Mouse (Mus musculus) cerebellum, postnatal 4 days (tissue): ENCODE data around the gene Gm20388.

Experiments
- DNase-seq, 2 experiments: peaks; one replicate each; pipeline ENCODE4 v3.0.0; 2022; ENCODE audit warnings: low spot score in 2 of 2, mixed read lengths in 1 of 2

Gm20388 gene

DNA sequence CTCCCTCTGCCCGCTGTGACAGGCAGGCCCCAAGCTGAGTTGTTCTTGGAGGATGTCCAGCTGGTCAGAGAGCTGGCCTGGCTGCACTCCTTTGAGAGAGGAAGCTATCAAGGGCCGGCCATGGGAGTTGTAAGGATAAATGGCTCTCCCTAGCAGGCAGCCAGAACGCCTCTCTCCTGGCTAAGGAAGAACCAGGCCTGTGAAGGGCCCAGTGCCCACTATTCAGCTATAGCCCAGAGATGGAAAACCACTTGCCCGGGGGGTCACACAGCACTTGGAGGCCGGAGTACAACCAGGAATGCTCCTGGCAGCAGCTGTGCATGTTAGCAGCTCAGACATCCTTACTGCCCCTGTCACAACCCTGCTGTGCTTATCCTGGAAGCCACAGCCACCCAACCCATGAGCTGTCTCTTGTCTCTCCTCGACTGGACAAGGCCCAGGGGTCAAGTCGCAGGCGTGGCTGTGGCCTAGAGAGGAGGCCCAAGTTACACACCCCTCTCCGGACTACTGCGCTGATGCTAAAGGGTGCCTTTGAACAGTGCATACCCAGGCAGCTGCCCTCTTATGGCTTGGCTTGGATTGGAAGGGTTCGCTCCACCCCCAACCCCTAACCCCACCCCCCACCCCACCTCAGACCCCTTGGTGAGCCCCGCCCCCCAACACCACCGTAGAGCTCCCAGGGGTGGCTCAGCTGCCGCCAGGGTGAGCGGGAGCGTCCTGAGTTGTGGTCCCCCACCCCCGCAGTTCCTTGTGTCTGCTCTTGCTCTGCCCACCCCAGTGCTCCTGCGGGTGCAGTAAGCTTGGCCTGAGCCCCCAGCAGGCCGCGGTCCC, 593.8 kb downstream of the Gm20388 start:
- DNase-seq = peak in 1 of 2 experiments; percentile 32

DNA sequence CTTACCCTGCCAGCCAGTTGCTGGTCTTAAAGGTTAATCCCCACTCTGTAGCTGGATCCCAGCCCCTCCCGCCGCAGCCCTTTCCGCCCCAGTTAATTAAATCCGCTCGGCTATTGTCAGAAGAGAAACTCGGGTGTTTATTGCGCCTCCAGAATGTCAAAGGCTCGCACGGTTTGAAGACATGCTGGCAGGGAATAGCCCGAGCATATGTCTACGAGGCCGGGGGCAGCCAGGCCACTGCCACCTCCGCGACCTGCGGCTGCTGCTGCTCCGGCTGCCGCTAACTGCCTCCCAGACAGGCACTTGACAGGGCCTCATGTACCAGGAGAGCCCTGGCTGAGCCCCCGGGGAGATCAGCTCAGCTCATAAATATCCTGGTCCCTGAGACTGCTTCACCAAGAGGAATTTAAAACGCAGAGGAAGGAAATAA, 594.5 kb downstream of the Gm20388 start:
- peak in 1 of 2 experiments; percentile 54 for DNase-seq

DNA sequence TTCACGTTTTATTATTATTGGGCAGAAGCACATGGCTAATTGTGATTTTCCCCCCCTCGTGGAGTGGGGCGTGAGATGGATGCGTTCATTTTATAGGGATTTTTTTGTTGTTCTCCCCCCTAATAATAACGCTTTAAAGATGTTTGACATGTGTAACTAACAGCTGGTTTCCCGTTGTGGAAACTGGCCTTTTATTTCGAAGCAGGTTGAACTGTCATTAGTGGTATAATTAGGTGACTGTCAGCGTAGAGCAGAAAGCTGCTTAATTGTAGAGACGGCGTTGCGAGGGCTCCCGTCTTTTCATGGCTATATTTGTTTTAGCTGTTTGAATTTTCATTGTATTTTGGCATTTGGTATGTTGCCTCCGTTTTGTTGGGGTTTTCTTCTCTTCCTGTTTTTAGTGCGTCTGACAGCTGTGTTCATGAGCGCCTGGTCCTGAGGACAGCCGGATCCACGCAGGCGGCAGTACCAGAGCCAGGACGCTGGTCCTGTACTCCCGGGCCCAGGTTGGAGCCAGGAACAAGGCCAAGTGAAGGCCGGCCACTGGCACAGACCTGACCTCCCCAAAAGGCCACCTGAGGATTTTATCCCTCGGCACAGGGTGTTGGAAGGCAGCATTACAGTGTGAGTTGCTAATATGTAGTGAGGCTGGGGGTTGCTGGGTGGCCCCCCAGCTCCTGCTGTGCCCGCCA, 595.1 kb downstream of the Gm20388 start:
- no peak for DNase-seq

DNA sequence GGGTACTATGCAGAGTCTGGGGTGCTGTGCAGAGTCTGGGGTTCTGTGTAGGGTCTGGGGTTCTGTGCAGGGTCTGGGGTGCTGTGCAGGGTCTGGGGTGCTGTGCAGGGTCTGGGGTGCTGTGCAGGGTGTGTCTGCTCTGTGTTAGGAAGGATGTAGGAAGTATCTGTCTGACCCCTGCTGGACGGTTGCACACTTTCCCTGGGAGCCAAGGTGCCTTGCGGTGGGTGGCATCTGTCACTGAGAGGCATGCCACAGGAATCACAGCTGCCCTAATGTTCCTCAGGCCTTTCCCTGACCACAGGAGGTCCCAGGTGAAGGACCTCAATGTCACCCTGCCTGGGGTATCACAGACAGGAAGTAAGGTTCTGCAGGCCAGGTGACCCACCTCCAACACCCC, 595.9 kb downstream of the Gm20388 start:
- DNase-seq = no peak

DNA sequence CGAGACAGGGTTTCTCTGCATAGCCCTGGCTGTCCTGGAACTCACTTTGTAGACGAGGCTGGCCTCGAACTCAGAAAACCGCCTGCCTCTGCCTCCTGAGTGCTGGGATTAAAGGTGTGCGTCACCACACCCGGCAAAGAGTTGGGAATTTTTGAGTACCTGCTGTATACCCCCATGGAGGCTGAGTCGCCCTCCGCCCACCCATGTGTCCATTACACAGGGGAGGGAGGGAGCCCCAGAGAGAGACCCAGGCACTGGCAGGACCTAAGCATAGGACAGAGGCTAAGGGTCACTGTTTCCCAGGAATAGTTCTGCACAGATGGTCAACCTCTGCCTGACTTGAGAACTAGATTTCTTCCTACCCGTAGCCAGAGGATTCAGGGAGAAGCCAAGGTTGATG, 596.6 kb downstream of the Gm20388 start:
- DNase-seq = no peak

DNA sequence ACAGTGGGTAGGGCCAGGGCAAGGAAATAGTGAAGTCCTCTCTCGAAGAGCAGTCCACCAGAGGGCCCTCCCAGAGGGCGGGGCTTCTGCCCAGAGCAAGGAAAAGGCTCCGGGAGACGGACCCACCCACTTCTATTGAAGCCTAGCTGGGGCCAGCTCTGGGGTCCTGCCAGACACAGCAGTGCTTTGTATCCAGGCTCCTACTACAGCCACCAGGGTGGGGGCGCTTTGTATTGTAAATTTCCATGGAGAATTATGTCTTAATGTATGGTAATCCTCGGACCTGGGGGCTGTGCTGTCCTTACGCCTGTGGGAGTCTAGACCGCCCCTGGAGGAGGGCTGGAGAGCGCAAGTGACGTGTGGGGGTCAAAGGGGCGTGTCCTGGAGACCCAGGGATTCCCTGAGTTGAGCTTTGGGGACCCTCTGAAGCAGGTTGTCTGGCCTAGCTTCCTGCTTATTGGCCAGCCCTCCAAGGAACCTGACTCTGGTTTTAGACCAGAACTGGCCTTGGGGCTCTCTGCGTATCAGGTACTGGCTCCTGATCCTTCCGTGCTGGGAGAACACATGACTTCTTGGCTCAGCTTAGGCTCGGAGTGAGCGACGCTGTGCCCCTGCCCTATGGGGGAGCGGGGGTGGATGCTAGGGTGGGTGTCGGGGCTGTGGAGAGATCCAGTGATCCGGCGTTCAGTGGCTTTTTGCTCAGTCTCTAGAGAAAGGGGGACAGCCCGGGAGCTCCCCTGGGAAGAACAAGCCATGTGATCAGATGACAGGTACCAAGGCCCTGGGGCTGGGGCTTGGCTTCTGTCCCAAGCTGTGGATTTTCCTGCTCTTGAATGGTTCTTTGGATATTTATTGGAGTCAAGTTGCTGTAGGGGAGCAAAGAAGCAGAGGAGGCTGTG, 598.7 kb downstream of the Gm20388 start:
- no peak for DNase-seq

DNA sequence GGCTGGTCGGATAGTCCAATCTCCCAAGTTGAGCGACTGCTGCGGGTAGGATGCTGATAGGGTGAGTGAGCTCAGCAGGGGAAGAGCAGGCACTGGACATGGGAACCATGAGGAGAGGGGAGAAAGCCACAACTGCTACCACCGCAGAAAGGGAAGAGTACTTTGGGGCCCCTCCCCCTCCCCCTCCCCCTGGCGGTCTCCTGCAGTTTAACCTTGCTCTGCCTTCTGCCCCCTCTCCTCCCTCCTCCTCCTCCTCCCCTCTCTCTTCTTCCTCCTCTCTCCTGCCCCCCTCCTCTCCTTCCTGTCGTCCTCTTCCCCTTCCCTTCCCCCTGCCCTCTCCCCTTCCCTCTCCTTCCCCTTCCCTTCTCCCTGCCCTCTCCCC, 599.4 kb downstream of the Gm20388 start:
- DNase-seq = no peak

DNA sequence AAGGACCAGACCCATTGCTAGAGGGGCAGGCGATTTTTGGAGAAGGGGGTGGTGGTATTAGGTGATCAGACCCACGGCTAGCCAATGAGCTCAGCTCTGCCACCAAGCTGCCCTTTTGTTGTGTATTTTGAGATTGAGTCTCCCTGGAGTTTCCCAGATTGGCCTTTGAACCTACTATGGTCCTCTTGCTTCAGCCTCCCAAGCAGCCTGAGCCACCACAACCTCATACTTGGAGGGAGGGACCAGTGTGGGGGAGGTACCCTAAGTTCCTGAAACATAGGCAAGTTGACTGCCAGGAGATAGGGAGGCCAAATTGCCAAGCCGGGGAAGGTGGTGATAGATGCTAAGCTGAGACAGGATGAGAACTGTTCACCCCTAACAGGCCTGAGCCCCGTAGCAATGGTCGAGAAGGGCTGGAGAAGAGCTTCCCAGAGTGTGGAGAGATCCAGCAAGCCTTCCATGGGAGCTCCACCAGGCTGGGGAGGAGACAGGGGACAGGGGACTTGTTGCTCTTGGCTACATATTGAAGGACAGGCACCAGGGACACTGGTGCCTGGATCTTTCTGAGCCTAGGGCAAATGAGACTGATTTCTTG, 600.3 kb downstream of the Gm20388 start:
- no peak for DNase-seq

DNA sequence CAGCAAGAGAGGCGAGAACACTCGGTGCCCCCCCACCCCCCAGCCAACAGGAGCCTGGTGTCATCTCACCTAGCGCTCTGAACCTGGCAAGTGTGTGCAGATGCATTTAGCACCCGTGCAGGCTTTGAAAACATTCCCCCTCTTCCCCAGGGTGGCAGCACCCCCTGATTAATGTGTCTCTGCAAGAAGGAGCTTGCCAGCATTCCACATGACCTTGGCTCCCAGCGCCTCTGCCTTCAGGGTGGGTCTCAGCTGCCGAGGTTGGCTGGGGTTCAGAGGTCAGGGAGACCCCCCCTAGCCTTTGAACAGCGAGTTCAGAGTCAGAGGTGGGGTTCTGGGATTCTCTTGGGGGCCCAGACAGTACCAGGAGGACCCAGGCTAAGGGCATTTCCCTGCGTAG, 601.1 kb downstream of the Gm20388 start:
- no peak for DNase-seq

DNA sequence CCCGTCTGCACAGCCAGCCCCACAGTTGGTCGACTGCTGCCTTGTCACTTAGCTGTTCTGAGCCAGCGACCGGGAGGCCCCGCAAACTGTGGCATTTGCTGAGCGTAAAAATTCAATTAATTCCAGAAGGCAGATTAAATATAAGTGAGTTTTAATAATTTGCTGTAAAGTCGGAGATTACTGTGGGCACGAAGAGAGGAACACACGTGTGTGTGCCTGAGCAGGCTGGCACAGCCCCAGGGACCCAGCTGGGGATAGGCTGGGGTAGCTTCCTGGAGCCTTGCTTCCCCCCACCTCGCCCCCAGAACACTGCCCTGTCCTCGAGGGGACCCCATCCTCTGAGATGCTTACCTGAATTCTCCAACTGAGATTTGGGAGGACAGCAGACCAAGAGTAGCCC, 601.7 kb downstream of the Gm20388 start:
- DNase-seq = no peak

DNA sequence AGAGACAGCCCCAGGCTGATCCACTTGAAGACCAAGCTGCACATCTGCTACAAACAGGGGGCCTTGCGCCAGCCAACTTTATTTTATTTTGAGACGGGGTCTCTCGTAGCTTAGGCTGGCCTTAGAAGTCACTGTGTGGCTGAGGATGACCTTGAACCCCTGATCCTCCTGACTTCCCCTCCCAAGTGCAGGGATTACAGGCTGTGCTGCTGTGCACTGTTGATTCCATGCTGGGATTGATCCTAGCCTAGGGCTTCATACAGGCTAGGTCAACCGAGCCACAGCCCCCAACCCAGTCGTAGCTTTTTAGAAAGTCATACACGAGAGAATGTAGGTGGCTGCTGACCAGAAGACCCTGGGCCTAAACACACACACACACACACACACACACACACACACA, 602.5 kb downstream of the Gm20388 start:
- DNase-seq = no peak

DNA sequence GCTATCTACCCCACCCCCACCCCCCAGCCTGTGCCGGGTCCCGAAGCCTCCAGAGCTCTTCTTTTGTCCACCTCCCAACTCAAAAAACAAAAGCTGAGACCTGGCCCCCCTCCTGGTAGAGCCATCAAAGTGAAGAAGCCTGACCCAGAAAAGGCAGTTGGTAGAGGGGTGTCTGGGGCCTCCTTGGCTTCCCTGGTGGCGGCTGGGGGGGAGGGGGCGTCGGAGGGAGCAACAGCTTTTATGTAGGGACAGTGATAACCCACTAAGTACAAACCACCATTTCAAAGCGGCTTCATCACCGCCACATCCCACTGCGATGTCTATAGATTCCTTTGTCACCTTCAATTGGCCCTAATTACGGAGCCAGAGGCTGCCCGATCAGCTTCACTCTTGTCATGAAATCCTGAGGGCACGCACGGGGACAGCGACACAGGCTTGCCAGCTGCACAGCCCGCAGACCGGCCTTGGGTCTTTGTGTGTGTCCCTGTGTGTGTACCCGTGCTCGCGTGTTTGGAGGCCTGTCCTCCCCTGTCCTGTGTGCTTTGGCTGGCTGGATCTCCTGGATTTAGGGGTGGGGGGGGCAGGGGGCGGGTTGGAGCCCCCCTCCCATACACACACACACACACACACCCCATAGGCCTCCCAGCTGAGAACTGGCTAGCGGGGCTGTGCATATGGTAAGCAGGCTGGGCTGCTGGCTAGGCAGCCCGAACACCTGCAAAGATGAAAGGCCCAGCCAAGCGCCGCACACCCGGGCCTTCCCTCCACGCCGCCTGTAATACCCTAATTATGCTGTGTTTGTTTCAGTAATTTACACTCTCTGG, 603.2 kb downstream of the Gm20388 start:
- peak in 1 of 2 experiments; percentile 63 for DNase-seq

DNA sequence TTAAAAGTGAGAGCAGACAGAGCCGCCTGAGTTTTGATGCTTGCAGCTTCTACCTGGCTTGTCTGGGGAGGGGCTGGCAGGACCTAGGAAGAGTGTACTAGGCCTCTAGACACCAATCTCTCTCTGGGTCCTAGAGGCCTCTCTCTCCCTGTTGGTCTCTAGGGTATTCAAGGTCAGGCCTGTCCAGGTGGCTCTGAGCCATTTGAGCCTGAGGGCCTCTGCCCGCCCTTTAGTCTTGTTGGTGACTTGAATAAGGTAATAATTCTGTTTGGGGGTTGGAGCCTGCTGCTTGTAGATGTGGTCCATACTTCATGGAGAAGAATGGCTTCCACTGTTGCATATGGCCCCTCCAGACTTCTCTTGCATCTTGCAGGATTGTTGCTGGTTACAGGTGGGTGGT, 604.6 kb downstream of the Gm20388 start:
- DNase-seq = no peak

DNA sequence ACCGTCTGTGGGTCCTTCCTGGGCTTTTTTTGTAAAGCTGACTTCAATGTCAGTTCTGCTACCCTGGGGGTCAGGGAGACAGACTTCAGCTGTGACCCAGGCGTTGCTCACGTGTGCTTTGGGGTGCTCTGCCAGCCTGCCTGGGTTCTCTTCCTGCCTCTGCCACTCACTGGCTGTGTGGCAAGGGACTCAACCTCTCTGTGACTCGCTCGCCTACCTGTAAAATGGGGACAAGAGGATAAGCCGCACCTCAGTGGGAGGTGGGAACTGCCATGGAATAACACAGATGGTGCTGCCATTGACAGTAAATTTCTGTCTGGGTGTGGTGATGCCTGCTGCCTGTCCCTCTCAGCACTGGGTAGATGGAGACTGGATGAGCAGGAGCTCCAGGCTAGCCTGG, 605.0 kb downstream of the Gm20388 start:
- DNase-seq = no peak

DNA sequence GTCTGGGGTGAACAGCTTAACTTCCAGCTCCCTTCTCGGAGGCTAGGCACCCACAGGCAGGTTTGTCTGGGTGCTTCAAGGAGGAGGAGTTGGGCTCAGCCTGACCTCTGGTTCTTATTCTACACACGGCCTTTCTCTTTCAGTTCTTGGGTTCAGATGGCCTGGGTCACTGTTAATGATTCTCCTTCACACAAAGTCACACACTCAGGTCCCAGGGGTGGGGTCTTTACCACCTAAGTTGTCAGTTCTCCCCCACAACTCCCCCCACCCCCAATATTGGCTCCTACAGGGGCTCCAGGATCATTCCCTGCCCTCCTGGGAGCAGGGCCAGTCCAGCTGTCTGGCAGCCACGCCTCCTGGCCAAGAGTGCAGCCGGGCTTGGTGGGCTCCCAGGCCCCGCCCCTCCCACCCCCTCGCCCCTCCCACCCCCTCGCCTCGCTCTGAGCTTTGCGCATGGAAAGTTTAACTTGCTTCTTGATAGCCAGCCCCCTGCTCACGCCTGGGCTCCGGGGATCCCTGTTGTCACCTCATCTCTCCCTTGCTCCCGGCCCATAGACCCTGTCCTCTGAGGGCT, 605.6 kb downstream of the Gm20388 start:
- DNase-seq = peak in 1 of 2 experiments; percentile 55

DNA sequence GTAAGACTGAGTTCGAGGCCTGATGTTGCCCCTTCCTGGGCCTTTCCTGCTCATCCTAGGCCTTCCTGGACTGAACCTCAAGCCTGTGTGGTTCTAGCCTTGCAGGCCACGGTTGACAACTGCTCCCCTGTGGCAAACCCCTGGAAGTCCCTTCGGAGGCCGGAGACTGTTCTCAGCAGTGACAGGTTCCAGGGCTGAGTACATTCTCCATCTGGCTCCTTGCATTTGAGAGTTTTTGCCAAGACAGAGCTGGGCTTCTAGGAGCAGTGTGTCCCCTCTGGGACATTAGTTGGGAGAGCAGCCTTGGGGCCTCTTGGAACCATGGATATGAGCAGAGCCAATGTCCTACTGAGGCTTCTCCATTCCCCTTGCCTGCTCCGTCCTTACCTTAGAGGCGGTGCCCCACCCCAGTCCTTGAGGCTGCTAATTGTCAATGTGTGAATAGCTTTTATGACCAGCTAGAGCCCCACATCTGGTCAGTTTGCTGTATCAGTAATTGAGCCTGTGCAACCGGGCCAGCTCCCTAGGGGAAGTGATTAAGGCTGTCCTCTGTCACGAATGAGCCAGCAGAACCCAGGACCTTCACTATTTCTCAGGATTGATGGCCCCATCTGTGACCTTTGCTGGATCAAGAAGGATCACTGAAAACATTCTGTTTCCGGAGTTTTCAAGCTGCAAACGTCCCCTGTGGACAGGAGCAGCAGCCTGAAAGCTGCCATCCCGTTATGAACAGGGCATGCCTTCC, 607.2 kb downstream of the Gm20388 start:
- DNase-seq = no peak

DNA sequence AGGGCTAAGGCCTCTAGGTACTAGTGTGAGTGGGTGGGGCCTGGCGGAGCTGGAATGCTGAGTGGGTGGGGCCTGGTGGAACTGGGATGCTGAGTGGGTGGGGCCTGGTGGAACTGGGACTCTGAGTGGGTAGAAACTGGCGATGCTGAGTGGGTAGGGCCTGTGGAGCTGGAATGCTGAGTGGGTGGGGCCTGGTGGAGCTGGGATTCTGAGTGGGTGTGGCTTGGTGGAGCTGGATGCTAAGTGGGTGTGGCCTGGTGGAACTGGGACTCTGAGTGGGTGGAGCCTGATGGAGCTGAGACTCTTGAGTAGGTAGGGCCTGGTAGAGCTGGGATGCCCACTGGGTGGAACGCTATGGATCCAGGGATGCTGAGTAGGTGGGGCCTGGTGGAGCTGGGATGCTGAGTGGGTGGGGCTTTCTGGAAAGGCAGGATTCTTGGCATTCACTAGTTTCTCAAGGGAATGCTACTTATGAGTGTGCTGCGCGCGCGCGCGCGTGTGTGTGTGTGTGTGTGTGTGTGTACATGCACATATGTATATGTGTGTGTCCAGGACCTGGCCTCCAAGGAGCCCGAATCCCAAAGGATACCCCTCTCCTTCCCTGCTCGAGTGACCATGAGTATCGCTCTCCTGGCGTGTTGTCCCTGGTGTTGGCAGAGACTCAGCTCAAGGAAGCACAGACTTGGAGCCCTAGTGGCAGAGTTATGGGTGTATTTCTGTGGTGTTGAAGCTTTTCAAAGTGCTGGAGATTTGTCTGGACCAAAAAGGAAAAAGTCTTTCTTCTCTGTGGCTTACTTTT, 608.3 kb downstream of the Gm20388 start:
- no peak for DNase-seq

DNA sequence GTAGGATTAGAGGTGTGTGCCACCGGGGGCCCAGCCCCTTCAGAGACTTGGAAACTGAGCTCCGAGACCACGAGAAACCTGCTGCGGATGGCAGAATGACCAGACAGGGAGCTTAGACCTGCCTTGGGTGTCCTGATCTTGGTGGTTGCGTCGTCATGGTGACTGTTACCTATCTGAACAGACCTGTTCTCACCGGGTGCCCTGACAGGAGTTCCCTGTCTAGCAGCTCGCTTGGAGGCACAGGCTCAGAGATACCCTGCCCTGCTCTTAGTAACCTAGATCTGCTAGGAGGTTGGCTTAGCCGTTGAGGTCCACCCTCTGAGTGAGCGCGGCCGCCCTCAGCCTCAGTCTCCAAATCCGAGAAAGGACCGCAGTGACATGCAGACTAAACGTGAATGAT, 609.6 kb downstream of the Gm20388 start:
- no peak for DNase-seq
